Mouse (Mus musculus) adrenal gland (tissue): ENCODE data around the gene Marc1.

Experiments used
- intact Hi-C: fragments of 180-260 bp; cut with DNase I; formaldehyde crosslinking; loops from one replicate; pipeline ENCODE4 v1.15.1; 2025

The Marc1 gene

DNA sequence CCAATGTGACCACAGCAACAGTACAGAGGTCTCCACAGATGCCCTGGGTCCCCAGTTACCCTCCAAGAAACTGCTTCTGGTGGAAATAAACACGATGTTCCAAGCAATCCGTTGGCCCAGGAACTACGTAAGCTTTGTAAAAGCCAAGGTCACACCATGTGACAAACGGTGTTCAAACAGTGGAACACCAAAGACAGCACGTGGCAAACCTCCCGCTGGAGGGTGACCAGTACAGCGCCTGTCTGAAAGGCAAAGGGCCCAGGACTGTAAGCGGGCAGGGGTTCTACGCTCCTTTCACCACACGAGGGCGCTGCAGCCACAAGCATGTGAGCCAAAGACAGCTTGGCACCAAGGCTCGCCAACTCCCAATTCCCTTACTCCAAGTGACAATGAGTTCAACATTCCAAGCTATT is 13.3 kb upstream of the Marc1 start:
- intact Hi-C loops: loop anchor here (2.0 to 5.0 kb wide), 3 partner anchors 26 to 368 kb away; no protein-coding TSS in a partner anchor

DNA sequence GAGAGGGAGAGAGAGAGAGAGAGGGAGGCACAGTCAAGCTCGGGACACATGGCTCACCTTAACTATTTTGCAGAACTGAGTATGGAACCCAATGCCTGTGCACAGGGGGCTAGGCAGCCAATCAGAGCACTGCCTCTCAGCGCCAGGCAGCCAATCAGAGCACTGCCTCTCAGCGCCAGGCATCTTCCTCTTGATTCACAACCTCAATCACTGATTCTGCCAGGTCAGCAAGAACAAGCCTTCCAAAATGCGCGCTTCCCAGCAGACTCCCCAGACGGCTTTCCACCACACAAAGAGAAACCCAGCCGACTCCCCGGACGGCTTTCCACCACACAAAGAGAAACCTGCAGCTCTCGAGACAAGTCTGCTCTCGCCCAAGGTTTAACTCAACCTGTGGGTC is 11.6 kb upstream of the Marc1 start:
- intact Hi-C loops: loop anchor here (5.0 kb wide), 2 partner anchors 70 to 370 kb away; no protein-coding TSS in a partner anchor

DNA sequence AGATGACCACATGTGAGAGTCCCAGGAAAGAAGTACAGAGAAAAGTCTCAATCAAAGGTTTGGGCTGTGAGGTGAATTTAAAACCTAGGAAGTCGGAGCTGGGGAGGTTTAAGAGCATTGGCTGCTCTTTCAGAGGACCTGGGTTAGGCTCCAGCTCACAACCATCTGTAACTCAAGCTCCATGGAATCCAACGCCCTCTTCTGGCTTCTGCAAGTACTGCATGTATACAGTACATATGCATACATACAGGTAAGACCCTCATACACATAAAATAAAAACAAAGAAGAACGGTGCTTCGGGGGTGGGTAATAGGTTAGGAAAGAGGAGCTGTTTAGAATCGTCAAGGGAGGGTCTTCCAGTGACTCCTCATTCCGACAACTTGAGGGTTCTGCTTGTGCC is 6.7 kb upstream of the Marc1 start:
- intact Hi-C loops: no loop called here

DNA sequence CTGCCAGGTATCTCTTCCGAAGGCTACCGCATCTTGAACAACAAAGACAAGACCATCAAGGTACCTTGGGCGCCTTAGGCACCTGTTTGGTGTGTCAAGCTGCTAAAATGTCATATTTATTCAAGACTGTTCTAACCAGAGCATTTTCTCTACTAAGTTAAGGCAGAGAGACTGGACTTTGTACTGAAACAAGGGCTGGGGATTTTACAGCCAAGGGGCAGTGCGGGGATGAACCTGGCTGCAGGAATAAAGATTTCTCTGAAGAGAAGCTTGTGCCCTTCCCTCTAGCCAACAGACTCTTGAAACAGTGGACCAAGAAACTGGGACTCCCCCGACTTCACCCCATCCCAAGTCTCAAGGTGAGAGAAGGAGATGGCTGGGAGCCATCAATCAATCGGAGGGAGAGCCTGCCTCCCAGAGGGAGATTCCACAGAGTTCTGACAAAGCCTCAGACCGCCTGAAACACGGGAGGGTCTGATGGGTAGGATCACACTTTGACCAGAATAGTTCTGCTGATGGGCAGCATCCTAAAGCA is 670 bp upstream of the Marc1 start:
- intact Hi-C loops: no loop called here

DNA sequence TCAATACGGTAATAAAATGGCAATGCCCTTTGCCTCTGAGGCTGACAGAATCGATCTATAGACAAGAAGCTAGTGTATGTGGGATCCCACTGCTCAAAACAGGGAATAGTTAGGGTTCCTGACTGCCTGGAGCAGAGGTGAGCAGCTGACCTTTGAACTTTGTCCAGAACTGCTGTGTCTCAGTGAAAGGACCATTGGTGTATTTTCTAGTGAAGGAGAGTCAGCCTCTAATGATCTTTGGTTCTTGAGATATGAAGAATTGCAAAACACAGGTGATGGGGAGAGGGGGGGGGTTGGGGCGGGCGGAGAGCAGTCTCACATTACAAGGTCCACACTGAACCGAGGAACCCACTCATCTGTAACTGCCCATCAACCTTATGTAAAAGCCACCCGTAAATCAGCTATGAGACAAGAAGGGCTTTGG is 1.5 kb downstream of the Marc1 start:
- intact Hi-C loops: no loop called here

DNA sequence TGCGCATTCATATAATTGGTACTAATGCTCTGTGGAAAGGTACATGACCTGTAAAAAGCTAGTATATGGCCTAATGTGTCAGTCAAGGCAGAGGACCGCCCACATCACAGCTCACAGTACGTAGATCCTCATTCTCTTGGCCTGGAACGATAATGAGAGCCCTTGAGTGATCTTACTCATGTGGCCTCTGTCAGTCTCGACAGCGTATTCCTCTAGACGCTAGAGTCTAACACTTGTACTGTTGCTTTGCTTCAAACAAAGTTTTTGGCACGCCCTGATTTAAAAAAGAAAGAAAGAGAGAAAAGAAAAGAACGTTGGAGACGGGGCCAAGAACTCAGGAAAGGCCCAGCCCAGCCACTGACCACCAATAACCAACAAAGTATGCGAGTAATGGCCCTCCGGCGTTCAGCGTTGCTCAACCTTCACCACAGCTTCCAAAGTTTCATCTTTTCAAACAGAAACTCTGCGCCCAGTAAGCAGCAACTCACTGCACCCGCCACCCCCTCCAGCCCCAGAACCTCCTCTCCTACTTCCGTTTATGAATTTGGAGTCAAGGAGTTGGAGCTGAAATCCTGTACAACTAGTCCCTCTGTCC is 2.6 kb downstream of the Marc1 start:
- intact Hi-C loops: no loop called here

DNA sequence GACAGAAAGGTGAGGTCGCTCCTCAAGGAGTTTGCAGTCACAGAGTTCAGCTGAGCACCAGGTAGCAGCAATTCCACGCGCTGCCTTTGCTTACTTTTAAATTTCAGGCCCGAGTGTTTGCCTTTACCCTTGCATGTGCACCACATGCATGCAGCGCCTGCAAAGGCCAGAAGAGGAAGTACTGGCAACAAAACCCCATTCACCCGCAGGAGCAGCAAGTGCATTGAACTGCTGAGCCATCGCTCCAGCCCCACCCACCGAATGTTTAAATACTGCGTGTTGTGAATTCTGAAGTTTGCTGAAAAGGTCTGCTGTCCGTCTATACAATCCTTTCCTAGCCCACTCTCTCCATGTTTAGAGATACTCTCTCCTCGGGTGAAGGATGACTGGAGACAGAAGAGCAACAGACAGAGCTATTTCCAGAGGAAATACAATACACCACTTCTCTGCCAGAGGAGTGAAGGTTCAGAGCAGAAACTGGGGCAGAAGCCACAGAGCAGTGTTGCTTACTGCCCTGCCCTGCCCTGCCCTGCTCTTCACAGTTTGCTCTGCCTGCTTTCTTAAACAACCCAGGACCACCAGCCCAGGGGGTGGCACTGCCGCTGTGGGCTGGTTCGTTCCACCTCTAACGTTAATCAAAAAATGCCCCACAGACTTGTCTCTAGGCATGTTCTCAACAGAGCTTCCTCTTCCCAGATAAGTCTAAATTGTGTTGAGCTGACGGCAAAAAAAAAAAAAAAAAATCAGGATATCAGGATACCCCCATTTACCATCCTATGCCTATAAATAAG is 3.3 kb downstream of the Marc1 start:
- intact Hi-C loops: no loop called here

DNA sequence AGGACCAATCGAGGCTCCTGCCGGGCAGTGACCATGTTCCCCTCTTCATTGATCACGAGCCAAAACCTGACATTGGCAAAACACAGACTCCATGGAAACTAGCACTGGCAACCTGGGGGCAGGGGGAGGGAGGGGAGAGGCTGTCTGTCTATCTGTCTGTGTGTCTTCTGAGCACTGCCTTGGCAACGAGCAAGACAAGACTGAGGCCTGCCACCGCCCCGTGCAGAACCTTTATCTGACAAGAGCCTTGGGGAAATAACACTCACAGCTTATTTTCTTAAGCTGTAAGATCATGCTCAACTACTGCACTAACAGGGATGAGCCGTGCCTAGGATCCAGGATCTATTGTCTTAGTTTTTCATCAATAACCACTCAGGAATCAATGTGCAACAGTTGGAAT is 4.0 kb downstream of the Marc1 start:
- intact Hi-C loops: no loop called here

DNA sequence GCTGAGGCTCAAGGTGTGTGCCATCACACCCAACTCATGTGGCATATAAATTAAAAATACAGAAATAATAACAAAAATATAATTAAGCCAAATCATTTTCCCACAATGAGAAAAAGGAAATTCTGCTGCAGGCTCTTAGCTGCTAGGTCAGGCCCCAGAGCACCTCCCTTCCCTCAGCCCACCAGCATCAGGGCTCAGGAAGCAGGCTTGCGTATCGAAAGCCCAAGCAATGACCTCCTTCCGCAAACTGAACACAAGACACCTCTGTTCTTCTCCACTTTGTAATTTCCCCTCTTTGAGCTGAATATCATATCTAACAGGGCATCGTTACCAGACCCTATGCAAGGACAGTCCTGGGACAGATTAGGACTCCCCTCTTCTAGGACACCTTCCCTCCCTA is 5.4 kb downstream of the Marc1 start:
- intact Hi-C loops: no loop called here

DNA sequence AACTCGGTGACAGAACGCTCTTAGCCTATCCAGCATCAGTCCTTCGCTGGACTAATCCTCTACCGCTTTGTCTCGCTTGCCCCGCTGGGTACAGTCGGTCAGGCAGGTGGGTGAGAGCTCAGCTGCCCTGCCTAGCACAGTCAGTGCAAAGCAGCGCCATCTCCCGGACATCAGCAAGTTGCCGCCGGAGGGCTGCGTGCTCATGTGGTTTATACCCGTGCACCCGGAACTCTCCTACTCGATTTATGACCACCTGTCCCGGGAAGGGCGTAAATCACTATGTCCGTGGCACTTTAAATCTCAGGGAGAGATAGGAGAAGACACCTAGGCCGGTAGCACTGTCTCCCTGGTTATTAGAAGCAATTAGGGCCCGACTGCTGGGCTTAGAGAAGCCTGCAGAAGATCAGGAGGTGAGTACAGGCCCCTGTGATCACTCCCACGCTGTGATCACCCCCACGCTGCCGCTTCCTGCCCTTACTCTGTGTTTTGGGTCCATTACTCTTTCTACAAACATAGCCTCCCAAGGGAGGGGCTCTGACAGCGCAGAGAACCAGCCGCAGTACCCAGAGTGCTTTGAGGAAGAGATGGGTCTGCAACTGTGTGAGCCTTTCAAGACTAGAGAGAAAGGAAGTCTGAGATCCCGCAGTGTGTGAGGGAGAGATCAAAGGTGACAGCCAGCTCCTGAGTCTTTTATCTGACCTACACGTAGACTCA is 17.8 kb downstream of the Marc1 start:
- intact Hi-C loops: no loop called here

DNA sequence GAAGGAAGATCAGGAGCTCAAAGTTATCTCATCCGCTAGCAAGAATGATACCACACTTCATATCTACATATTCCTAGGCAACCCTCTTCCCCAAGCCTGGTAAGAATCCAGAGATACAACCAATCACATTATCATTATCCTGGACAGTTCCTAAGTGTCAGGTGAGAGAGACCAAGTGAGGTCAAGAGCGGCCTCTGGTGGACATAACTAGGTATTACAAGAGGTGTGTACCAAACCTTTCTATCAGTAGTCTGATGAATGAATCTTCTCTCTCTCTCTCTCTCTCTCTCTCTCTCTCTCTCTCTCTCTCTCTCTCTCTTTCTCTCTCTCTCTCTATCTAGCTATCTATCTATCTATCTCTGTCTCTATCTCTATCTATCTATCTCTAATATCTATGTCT is 20.0 kb downstream of the Marc1 start:
- intact Hi-C loops: no loop called here

DNA sequence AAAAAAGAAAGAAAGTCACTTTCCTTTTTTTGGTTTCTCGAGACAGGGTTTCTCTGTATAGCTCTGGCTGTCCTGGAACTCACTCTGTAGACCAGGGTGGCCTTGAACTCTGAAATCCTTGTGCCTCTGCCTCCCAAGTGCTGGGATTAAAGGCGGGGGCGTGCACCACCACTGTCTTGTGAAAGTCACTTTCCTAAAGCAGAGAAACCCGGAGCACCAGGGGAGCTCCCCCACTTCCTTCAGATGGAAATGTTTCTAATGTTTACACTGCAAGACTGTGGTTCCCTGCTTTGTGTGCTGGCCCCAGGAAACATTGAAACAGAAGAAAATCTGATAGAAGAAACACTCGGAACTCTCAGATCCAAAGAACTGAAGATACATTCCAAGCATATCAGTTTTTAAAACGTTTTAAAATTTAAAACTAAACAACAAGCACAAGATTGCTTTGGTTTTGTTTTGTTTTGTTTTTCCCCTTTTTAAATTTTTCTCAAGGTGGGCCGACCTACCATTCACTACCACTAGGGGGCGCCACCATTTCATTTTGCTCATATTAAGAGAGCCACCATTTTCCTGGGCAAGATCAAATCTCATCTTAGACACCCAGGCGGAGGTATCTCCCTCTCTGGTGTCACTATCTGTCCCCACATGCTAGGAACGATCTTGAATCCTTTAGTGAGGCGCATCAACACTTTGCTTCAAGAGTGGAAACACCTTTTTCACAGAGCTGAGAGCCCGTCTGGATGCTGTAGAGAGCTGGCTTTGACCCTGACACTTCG is 24.5 kb downstream of the Marc1 start:
- intact Hi-C loops: no loop called here

DNA sequence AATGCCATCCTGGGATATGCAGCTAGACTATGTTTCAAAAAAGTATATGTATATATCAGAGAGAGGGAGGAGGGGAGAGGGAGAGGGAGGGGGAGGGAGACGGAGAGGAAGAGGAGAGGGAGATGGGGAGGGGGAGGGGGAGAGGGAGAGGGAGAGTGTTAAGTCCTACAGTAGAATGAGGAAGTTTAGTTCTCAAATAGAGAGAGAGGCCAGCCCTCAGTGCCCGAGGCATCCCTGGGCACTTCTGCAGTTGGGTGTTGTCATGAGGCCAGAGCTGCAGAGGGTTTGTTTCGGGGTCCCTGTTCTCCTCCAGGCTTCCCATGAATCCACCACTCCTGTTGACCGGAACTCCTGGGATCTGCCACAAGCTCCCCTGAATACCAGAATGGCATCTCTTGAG is 27.5 kb downstream of the Marc1 start:
- intact Hi-C loops: no loop called here

DNA sequence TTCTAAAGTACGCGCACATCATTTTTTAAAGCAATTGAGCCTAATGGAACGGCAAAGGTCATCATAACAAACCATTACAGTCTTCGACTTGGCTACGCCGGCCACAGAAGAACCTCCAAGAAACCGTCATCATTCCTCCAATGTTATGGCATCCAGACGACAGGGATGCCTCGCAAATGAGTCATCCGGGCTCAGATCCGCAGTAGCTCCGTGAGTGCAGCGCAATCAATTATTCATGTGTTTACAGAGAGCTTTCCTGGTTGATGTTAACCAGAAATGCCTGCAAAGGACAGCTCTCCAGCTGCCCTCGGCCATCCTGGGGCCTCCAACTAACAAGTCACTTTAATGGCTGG is 29.0 kb downstream of the Marc1 start:
- intact Hi-C loops: no loop called here

DNA sequence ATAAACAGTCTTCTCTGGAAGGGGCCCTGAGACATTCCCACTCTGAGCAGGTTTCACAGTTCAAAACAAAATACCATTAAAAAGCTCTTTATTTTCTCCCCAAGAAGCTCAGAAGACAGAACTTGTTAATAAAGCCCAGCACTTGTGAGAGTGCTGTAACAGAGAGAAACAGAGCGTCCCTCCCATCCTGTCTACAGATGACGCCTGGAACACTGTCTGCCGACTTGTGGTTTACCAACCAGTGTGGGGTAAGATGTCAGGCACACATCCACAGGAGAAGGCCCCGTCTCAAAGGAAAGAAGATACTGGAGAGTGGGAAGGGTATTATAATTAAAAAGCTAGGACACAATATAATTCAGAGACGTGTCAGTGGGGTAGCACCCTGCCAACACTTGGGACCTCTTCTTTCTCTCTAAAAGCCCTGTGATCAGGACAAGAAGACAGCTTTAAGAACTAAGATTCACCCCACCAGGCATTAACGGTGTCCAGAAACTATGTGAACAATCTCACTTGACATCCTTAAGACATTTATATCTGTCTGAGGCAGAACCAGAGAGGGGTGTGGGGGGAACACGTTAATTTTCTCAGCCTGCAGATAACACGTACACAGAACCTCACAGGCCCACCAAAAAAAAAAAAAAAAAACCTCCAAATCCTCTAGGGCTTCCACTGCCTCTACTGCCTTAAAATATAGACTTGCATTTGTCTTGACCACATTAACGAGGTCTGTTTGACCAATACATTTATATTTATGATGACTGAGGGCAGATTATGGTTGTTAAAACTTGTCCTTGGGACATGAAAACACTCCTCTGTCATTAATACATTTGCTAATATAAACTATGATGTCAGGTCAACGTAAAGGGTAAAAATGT is 29.6 kb downstream of the Marc1 start:
- intact Hi-C loops: no loop called here

DNA sequence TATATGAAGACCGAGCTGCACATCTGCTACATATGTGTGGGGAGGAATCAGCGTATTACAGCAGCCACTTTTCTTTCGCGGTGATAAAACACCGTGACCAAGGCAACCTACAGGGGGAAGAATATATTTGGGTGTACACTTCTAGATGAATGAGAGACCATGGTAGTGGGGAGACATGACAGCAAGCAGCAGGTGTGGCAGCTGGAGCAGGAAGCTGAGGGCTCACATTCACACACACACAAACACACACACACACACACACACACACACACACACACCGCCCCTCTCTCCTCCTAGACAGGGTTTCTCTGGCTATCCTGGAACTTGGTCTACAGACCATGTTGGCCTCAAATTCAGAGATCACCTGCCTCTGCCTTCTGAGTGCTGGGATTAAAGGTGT is 33.0 kb downstream of the Marc1 start:
- intact Hi-C loops: loop anchor here (10.0 kb wide), 1 partner anchor 513 kb away; no protein-coding TSS in a partner anchor

DNA sequence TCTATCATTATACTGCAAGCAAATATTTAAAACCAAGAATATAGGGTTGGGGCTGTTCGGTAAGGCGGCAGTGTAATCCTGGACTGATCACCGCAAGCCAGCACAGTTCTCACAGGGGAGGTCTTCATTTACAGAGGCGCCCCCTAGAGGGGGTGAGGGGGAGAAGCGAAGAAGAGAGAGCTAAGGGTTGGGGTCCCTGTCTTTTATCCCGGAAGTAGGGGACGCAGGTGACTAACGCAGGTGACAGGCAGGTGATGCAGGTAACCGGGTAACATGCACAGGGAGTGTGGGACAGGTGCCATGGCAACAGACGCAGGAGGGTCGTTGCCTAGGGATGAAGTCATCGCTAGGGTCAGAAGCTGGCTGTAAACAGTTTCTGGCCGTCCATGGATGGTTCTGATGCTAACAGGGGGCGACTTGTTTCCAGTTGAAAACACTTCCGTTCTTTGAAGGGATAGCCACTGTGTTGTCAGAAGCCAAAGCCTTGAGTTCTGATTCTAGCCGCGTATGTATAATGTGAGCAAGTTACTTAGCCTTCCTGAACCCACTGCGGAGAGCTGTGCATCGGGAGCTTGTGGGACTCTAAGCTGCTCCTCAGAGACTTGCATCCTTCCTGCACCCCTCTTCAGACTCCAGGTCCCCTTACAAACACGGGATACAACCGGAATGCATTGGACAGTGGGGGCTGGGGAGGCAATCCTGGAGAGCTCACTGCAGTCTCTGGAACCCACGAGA is 33.9 kb downstream of the Marc1 start:
- intact Hi-C loops: loop anchor here (10.0 kb wide), 1 partner anchor 512 kb away; no protein-coding TSS in a partner anchor

DNA sequence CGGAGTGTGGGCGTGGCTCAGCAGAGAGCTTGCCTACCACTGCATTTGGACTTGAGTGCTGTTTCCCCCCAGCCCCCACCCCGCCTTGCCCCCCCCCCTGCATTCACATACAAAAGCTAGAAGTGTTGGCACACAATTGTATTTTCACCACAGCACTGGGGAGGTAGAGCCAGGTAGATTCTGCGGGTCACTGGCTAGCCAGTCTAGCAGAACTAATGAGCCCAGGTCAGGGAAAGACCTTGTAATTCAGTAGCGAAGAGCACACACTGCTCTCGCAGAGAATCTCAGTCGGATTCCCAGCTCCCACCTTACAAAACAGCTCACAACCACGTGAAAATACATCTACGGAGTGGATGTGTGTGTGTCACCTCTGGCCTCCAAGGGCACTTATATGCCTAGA is 35.8 kb downstream of the Marc1 start:
- intact Hi-C loops: loop anchor here (10.0 kb wide), 1 partner anchor 510 kb away; no protein-coding TSS in a partner anchor

DNA sequence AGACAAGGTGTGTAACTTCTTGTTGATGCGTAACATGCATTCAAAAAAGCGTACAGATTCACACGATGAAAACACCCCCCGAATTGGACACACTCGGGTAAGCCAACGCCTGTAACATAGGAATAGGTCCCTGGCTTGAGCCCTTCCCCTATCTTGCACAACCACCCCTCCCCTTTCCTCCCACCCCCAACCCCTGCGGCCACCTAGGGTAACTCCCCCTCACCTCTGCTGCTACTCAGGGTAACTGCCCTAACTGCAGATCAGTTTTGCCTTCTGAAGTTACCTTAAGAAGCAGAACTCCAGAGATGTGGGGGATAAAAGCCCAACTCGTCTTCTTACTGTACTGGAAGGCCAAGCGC is 39.2 kb downstream of the Marc1 start:
- intact Hi-C loops: loop anchor here (10.0 kb wide), 1 partner anchor 507 kb away; no protein-coding TSS in a partner anchor
